Mouse (Mus musculus): ENCODE data around the gene Morn5.

DNA sequence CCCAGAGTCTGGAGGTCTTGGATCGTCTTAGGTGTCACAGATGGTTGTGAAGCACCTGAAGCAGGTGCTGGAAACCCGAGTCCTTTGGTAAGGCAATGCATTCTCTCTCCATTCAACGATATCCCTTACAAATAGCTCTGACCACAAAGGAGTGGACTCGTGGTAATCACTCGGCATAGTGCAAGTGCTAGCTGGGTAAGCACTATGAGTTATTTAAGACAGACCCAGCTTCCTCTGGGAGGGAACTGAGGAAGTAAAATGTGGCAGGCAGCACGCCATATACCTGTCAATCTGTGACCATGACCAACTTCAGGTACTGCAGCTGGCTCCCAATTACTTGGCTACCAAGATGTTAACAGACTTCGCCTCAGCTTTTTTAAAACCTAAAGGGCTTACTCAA is 14.4 kb upstream of the Morn5 start:
- no peak for TF ChIP-seq CTCF (IDR thresholded peaks at IDR 0.05)
- TF ChIP-seq EP300 (IDR thresholded peaks at IDR 0.05) = no peak
